Mouse (Mus musculus) ES-E14 (cell line): ENCODE results near the gene Bax.

Source experiments
- CHD2 ChIP-seq: IDR thresholded peaks from 2 replicates; pipeline ENCODE4 v1.6.1; 2014; ENCODE audit warnings: mild to moderate bottlenecking, low read depth, low read length, inconsistent platforms
- HCFC1 ChIP-seq: IDR thresholded peaks from 2 replicates; pipeline ENCODE4 v1.6.1; 2012; ENCODE audit warnings: low read length, inconsistent platforms, borderline replicate concordance; ENCODE audit not compliant: insufficient read depth
- MAFK ChIP-seq: IDR thresholded peaks from 2 replicates; pipeline ENCODE4 v1.6.1; 2014; ENCODE audit warnings: mild to moderate bottlenecking, low read depth, low read length, inconsistent platforms; ENCODE audit not compliant: insufficient read depth
- ZC3H11A ChIP-seq: IDR thresholded peaks from 2 replicates; pipeline ENCODE4 v1.6.1; 2012; ENCODE audit warnings: low read depth, mild to moderate bottlenecking, inconsistent platforms, low read length, borderline replicate concordance
- ZNF384 ChIP-seq: IDR thresholded peaks from 2 replicates; pipeline ENCODE4 v1.6.1; 2012; ENCODE audit warnings: low read depth, low read length, inconsistent platforms

DNA sequence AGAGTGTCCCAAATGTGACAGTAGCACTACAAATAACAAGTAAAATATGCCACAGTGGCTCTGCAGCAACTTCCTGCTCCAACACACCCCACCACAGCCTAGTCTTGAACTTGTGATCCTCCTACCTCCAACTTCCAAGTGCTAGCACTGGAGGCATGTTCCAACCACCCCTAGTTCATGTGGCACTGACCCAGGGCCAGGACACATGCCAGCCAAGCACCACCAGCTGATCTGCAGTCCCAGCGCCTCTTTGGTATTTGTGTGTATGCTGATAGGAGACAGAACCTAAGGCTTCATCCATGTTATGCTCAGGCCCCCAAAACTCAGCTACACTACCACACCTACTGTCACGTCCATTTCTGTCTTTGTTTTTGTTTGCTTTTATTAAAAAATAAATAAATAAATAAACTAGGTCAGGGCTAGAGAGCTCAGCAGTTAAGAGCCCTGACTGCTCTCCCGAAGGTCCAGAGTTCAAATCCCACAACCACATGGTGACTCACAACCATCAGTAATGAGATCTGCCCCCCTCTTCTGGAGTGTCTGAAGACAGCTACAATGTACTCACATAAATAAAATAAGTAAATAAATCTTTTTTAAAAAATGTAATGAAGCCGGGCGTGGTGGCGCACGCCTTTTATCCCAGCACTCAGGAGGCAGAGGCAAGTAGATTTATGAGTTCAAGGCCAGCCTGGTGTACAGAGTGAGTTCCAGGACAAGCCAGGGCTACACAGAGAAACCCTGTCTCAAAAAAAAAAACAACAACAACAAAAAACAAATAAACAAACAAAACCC, 2.5 kb downstream of the Bax start:
- TF ChIP-seq HCFC1 (no peak), CHD2 (no peak), ZC3H11A (no peak), MAFK (no peak), ZNF384 (no peak)
